Mouse (Mus musculus): Measurements from ENCODE around the gene Ino80b. TPM values are rescaled to one million over a fixed set of nuclear protein-coding genes. Genes with fewer than 3 reads are reported as not detected.
A peak's percentile ranks its signal among the peaks of the same experiment; 100 is the strongest.

The Ino80b gene
- polyA plus RNA-seq, 1 experiment, result 26.4 TPM

GRCm38 (mm10) chr6:83122961-83123360 lies 2.3 kb downstream of the Ino80b start:
- peak overlapping the region; percentile 86 for H3K4me3 ChIP-seq (replicated peaks)
- peaks cover 74% of the 10 kb centered on the region for H3K4me1 ChIP-seq (ENCODE audit: control insufficient read depth)
- H3K9me3 ChIP-seq (ENCODE audit: control insufficient read depth, low read length), result no peaks in the 10 kb centered on the region
- no peaks in the 10 kb centered on the region for H3K27me3 ChIP-seq (ENCODE audit: control insufficient read depth)
- H3K36me3 ChIP-seq (ENCODE audit: control insufficient read depth), result peaks cover 39% of the 10 kb centered on the region
- TF ChIP-seq GATA1 (IDR thresholded peaks at IDR 0.05; ENCODE audit: low read length) (no peak), TAL1 (IDR thresholded peaks at IDR 0.05; ENCODE audit: low read length) (no peak)

- TF ChIP-seq GATA1 (IDR thresholded peaks at IDR 0.05; ENCODE audit: low read length), result no peak
- TF ChIP-seq TAL1 (IDR thresholded peaks at IDR 0.05; ENCODE audit: low read length), result no peak
- H3K36me3 ChIP-seq (ENCODE audit: control insufficient read depth), result peaks cover 47% of the 10 kb centered on the region
- peak overlapping the region; percentile 86 for H3K4me3 ChIP-seq (replicated peaks)
- H3K9me3 ChIP-seq (ENCODE audit: control insufficient read depth, low read length), result no peaks in the 10 kb centered on the region
- H3K27me3 ChIP-seq (ENCODE audit: control insufficient read depth), result no peaks in the 10 kb centered on the region
- H3K4me1 ChIP-seq (ENCODE audit: control insufficient read depth), result peaks cover 83% of the 10 kb centered on the region
These were observed 3.1 kb downstream of the Ino80b start for GRCm38 (mm10) chr6:83121863-83122710.

GRCm38 (mm10) chr6:83120930-83121862 lies 4.0 kb downstream of the Ino80b start, which contains the start of gene Wbp1:
Wbp1 (minus strand) TSS chr6:83121559.
- peaks cover 55% of the 10 kb centered on the region for H3K36me3 ChIP-seq (ENCODE audit: control insufficient read depth)
- peaks cover 90% of the 10 kb centered on the region for H3K4me1 ChIP-seq (ENCODE audit: control insufficient read depth)
- no peaks in the 10 kb centered on the region for H3K27me3 ChIP-seq (ENCODE audit: control insufficient read depth)
- H3K9me3 ChIP-seq (ENCODE audit: control insufficient read depth, low read length), result no peaks in the 10 kb centered on the region
- peak within 1 kb of the TSS; percentile 86 for H3K4me3 ChIP-seq (replicated peaks)
- TF ChIP-seq TAL1 (IDR thresholded peaks at IDR 0.05; ENCODE audit: low read length) (no peak), GATA1 (IDR thresholded peaks at IDR 0.05; ENCODE audit: low read length) (no peak)

GRCm38 (mm10) chr6:83119734-83120051 lies 5.5 kb downstream of the Ino80b start:
- H3K9me3 ChIP-seq (ENCODE audit: control insufficient read depth, low read length), result no peaks in the 10 kb centered on the region
- H3K27me3 ChIP-seq (ENCODE audit: control insufficient read depth), result no peaks in the 10 kb centered on the region
- peaks cover 93% of the 10 kb centered on the region for H3K4me1 ChIP-seq (ENCODE audit: control insufficient read depth)
- TF ChIP-seq GATA1 (IDR thresholded peaks at IDR 0.05; ENCODE audit: low read length), result no peak
- no peak for TF ChIP-seq TAL1 (IDR thresholded peaks at IDR 0.05; ENCODE audit: low read length)
- peak overlapping the region; percentile 86 for H3K4me3 ChIP-seq (replicated peaks)
- peaks cover 55% of the 10 kb centered on the region for H3K36me3 ChIP-seq (ENCODE audit: control insufficient read depth)

GRCm38 (mm10) chr6:83118825-83119733 lies 6.2 kb downstream of the Ino80b start:
- Histone ChIP-seq H3K27me3 (ENCODE audit: control insufficient read depth) (no peaks in the 10 kb centered on the region), H3K4me3 (replicated peaks) (peak overlapping the region; percentile 86), H3K9me3 (ENCODE audit: control insufficient read depth, low read length) (no peaks in the 10 kb centered on the region), H3K36me3 (ENCODE audit: control insufficient read depth) (peaks cover 55% of the 10 kb centered on the region), H3K4me1 (ENCODE audit: control insufficient read depth) (peaks cover 93% of the 10 kb centered on the region)
- TF ChIP-seq TAL1 (IDR thresholded peaks at IDR 0.05; ENCODE audit: low read length), result no peak
- TF ChIP-seq GATA1 (IDR thresholded peaks at IDR 0.05; ENCODE audit: low read length), result no peak

GRCm38 (mm10) chr6:83118369-83118768 lies 6.9 kb downstream of the Ino80b start:
- no peak for TF ChIP-seq TAL1 (IDR thresholded peaks at IDR 0.05; ENCODE audit: low read length)
- no peak for TF ChIP-seq GATA1 (IDR thresholded peaks at IDR 0.05; ENCODE audit: low read length)
- Histone ChIP-seq H3K9me3 (ENCODE audit: control insufficient read depth, low read length) (no peaks in the 10 kb centered on the region), H3K4me1 (ENCODE audit: control insufficient read depth) (peaks cover 91% of the 10 kb centered on the region), H3K4me3 (replicated peaks) (no peak overlapping the region), H3K36me3 (ENCODE audit: control insufficient read depth) (peaks cover 51% of the 10 kb centered on the region), H3K27me3 (ENCODE audit: control insufficient read depth) (no peaks in the 10 kb centered on the region)

- H3K4me1 ChIP-seq (ENCODE audit: control insufficient read depth), result peaks cover 85% of the 10 kb centered on the region
- no peaks in the 10 kb centered on the region for H3K9me3 ChIP-seq (ENCODE audit: control insufficient read depth, low read length)
- no peaks in the 10 kb centered on the region for H3K27me3 ChIP-seq (ENCODE audit: control insufficient read depth)
- no peak for TF ChIP-seq TAL1 (IDR thresholded peaks at IDR 0.05; ENCODE audit: low read length)
- no peak for TF ChIP-seq GATA1 (IDR thresholded peaks at IDR 0.05; ENCODE audit: low read length)
- H3K36me3 ChIP-seq (ENCODE audit: control insufficient read depth), result peaks cover 50% of the 10 kb centered on the region
- H3K4me3 ChIP-seq (replicated peaks), result no peak overlapping the region
These were observed 7.6 kb downstream of the Ino80b start for GRCm38 (mm10) chr6:83117616-83118015.

- peaks cover 51% of the 10 kb centered on the region for H3K36me3 ChIP-seq (ENCODE audit: control insufficient read depth)
- no peaks in the 10 kb centered on the region for H3K27me3 ChIP-seq (ENCODE audit: control insufficient read depth)
- H3K4me1 ChIP-seq (ENCODE audit: control insufficient read depth), result peaks cover 82% of the 10 kb centered on the region
- TF ChIP-seq GATA1 (IDR thresholded peaks at IDR 0.05; ENCODE audit: low read length), result no peak
- no peak for TF ChIP-seq TAL1 (IDR thresholded peaks at IDR 0.05; ENCODE audit: low read length)
- H3K4me3 ChIP-seq (replicated peaks), result no peak overlapping the region
- no peaks in the 10 kb centered on the region for H3K9me3 ChIP-seq (ENCODE audit: control insufficient read depth, low read length)
These were observed 8.1 kb downstream of the Ino80b start for GRCm38 (mm10) chr6:83117165-83117438.

Measured in erythroblast, embryonic 14.5 days (primary cell).